Comparison of ENCODE assay signal across 8 mouse cellular contexts in genomic region chr2:5011898-5012490, GRCm38 (mm10). TPM values are rescaled to one million over a fixed set of nuclear protein-coding genes. Genes with fewer than 3 reads are reported as not detected.
DNase-seq lines count a peak whose midpoint lies in the region; ATAC-seq and TF ChIP-seq lines count a peak whose summit lies in the region.

No protein-coding gene starts in this region.

- H3K4me2 ChIP-seq in forebrain, embryonic 13.5 days = peak overlapping the region; percentile 70
- H3K4me2 ChIP-seq in liver, embryonic 15.5 days = peak overlapping the region; percentile 70

- no peak overlapping the region for H3K9ac ChIP-seq in heart, adult 2 months (ENCODE audit: low read depth, low read length)
- peak overlapping the region; percentile 73 for H3K9ac ChIP-seq in forebrain, embryonic 13.5 days
- H3K9ac ChIP-seq in liver, embryonic 15.5 days = peak overlapping the region; percentile 79

- no peaks in the 10 kb centered on the region for H3K79me2 ChIP-seq in heart, adult 2 months (replicated peaks; ENCODE audit: control insufficient read depth, insufficient read depth, low read length)

- H3K27me3 ChIP-seq in heart, adult 2 months (ENCODE audit: control insufficient read depth, insufficient read depth, low read length) = no peaks in the 10 kb centered on the region
- H3K27me3 ChIP-seq in forebrain, embryonic 13.5 days = no peaks in the 10 kb centered on the region
- no peaks in the 10 kb centered on the region for H3K27me3 ChIP-seq in liver, embryonic 15.5 days

- TF ChIP-seq POLR2A in heart, adult 2 months (IDR thresholded peaks at IDR 0.05; ENCODE audit: insufficient read depth, low read depth, low read length) = no peak

- TF ChIP-seq EP300 in heart, adult 2 months (IDR thresholded peaks at IDR 0.05; ENCODE audit: insufficient read depth, low read depth, low read length) = no peak

- WGBS in heart, adult 2 months = 11% methylated on average over 8 of the region's 8 CpGs
- WGBS in forebrain, embryonic 13.5 days = 16% methylated on average over 8 of the region's 8 CpGs
- 4% methylated on average over 8 of the region's 8 CpGs for WGBS in liver, embryonic 15.5 days (ENCODE audit: insufficient replicate concordance)

- no peaks in the 10 kb centered on the region for H3K36me3 ChIP-seq in heart, adult 2 months (ENCODE audit: control insufficient read depth, insufficient read depth, low read length)
- H3K36me3 ChIP-seq in forebrain, embryonic 13.5 days (ENCODE audit: poor library complexity, severe bottlenecking) = peaks cover 21% of the 10 kb centered on the region
- H3K36me3 ChIP-seq in liver, embryonic 15.5 days (replicated peaks) = peaks cover 31% of the 10 kb centered on the region

- H3K4me1 ChIP-seq in heart, adult 2 months (ENCODE audit: control insufficient read depth, insufficient read depth, low read length) = no peaks in the 10 kb centered on the region
- H3K4me1 ChIP-seq in forebrain, embryonic 13.5 days = peaks cover 9% of the 10 kb centered on the region
- H3K4me1 ChIP-seq in liver, embryonic 15.5 days (replicated peaks) = peaks cover 29% of the 10 kb centered on the region

- DNase-seq in heart, adult 2 months = no peak
- DNase-seq in heart, postnatal 14 days = no peak
- peak; percentile 46 for DNase-seq in 416B (ENCODE audit: low read depth)
- no peak for DNase-seq in right cerebral cortex, adult 2 months (ENCODE audit: low spot score in 2 of 2)
- DNase-seq in left cerebral cortex, postnatal 14 days (ENCODE audit: low spot score in 2 of 2) = no peak

- no peak for ATAC-seq in forebrain, embryonic 13.5 days
- ATAC-seq in liver, embryonic 15.5 days (ENCODE audit: insufficient read depth) = peak; percentile 44
- no peak for ATAC-seq in activated CD4-positive, CD25-positive, alpha-beta regulatory T cell, adult 4 months

- peak overlapping the region; percentile 51 for H3K4me3 ChIP-seq in heart, adult 2 months
- peak overlapping the region; percentile 67 for H3K4me3 ChIP-seq in forebrain, embryonic 13.5 days
- H3K4me3 ChIP-seq in liver, embryonic 15.5 days (replicated peaks) = peak overlapping the region; percentile 95

- TF ChIP-seq CTCF in heart, adult 2 months (IDR thresholded peaks at IDR 0.05) = no peak

- H3K9me3 ChIP-seq in forebrain, embryonic 13.5 days (replicated peaks) = no peaks in the 10 kb centered on the region
- no peaks in the 10 kb centered on the region for H3K9me3 ChIP-seq in liver, embryonic 15.5 days (replicated peaks)

- H3K27ac ChIP-seq in heart, adult 2 months = no peak overlapping the region
- H3K27ac ChIP-seq in forebrain, embryonic 13.5 days = no peak overlapping the region
- H3K27ac ChIP-seq in liver, embryonic 15.5 days (replicated peaks) = peak overlapping the region; percentile 68; the same call in 1 of the 2 replicates

- intact Hi-C loops in heart, adult 2 months (cut with DNase I) = loop anchor here (5.0 kb wide), 1 partner anchor 95 kb away; the partner anchor contains the start of gene Phyh
- intact Hi-C loops in heart, postnatal 14 days (cut with DNase I) = loop anchor here (5.0 kb wide), 1 partner anchor 95 kb away; the partner anchor contains the start of gene Phyh
- intact Hi-C loops in left cerebral cortex, postnatal 14 days (cut with DNase I) = no loop called here

RNA-seq across cellular contexts. Expression of gene Mcm10, which starts 0.6 kb away (rescaled TPM):
- under 1 TPM; 0.31 to 0.39 TPM for total RNA-seq in heart, adult 2 months (2021)
- polyA plus RNA-seq in heart, adult 2 months (2012; rRNA removed) = 0.14 and 0.85 TPM in 2 replicates
- total RNA-seq in heart, postnatal 14 days (2021) = 1 to 10 TPM in 1 of 2 experiments, under 1 TPM in 1; 0.88 to 1.8 TPM
- polyA plus RNA-seq in forebrain, embryonic 13.5 days (2015; fragmentation: Nextera tagmentation; extraction: Ambion mirVana) = 25.0 and 28.9 TPM in 2 replicates
- polyA plus RNA-seq in liver, embryonic 15.5 days (2015; fragmentation: Nextera tagmentation; extraction: Ambion mirVana) = 28.4 and 30.0 TPM in 2 replicates
- 10 to 100 TPM in 1 of 2 experiments, 1 to 10 TPM in 1; 7.7 to 12.3 TPM for polyA plus RNA-seq in activated CD4-positive, CD25-positive, alpha-beta regulatory T cell, adult 4 months (2017; shearing (Covaris generic))
- total RNA-seq in left cerebral cortex, postnatal 14 days (2021) = 1 to 10 TPM in 1 of 2 experiments, under 1 TPM in 1; 0.99 to 2.0 TPM

RNA-seq across cellular contexts. Expression of gene Ucma, which starts 36.1 kb away (rescaled TPM):
- not detected for total RNA-seq in heart, adult 2 months (2021)
- 0.88 and 1.4 TPM in 2 replicates for polyA plus RNA-seq in heart, adult 2 months (2012; rRNA removed)
- total RNA-seq in heart, postnatal 14 days (2021) = not detected
- polyA plus RNA-seq in forebrain, embryonic 13.5 days (2015; fragmentation: Nextera tagmentation; extraction: Ambion mirVana) = 0.24 and 0.65 TPM in 2 replicates
- polyA plus RNA-seq in liver, embryonic 15.5 days (2015; fragmentation: Nextera tagmentation; extraction: Ambion mirVana) = 0.30 TPM in 1 of 2 replicates, not detected in the other
- not detected for polyA plus RNA-seq in activated CD4-positive, CD25-positive, alpha-beta regulatory T cell, adult 4 months (2017; shearing (Covaris generic))
- total RNA-seq in left cerebral cortex, postnatal 14 days (2021) = 1 to 10 TPM; 2.7 to 3.1 TPM

RNA-seq across cellular contexts. Expression of gene Optn, which starts 51.9 kb away (rescaled TPM):
- 10 to 100 TPM; 76.3 to 100.0 TPM for total RNA-seq in heart, adult 2 months (2021)
- polyA plus RNA-seq in heart, adult 2 months (2012; rRNA removed) = 16.5 and 18.6 TPM in 2 replicates
- 10 to 100 TPM; 41.8 to 44.0 TPM for total RNA-seq in heart, postnatal 14 days (2021)
- polyA plus RNA-seq in forebrain, embryonic 13.5 days (2015; fragmentation: Nextera tagmentation; extraction: Ambion mirVana) = 2.8 and 3.3 TPM in 2 replicates
- 17.4 and 20.4 TPM in 2 replicates for polyA plus RNA-seq in liver, embryonic 15.5 days (2015; fragmentation: Nextera tagmentation; extraction: Ambion mirVana)
- polyA plus RNA-seq in activated CD4-positive, CD25-positive, alpha-beta regulatory T cell, adult 4 months (2017; shearing (Covaris generic)) = 1 to 10 TPM in 1 of 2 experiments, under 1 TPM in 1; 0.98 to 1.5 TPM
- total RNA-seq in left cerebral cortex, postnatal 14 days (2021) = 10 to 100 TPM; 15.1 to 16.1 TPM
